Mouse (Mus musculus) ES-Bruce4 (cell line): ENCODE measurements around the gene Uba2. TPM values are rescaled to one million over a fixed set of nuclear protein-coding genes. Genes with fewer than 3 reads are reported as not detected.
"Not testable (repeated sequence)": the region's sequence is repeated elsewhere in the genome, so short reads cannot be mapped to it uniquely, and the experiment has no call there.

Experiments
- H3K27ac ChIP-seq: 2 replicates; pipeline ENCODE4 v1.5.1; 2012; ENCODE audit warnings: low read length, inconsistent platforms; ENCODE audit not compliant: insufficient read depth
- H3K27me3 ChIP-seq: 2 replicates; pipeline ENCODE4 v1.6.1; 2012; ENCODE audit warnings: mild to moderate bottlenecking, low read length, inconsistent platforms; ENCODE audit not compliant: control insufficient read depth, poor library complexity, insufficient read depth, severe bottlenecking
- H3K36me3 ChIP-seq: 2 replicates; pipeline ENCODE4 v1.6.1; 2012; ENCODE audit warnings: inconsistent platforms, mild to moderate bottlenecking, low read length, moderate library complexity; ENCODE audit not compliant: control insufficient read depth, poor library complexity, insufficient read depth, severe bottlenecking
- H3K4me1 ChIP-seq: one replicate; pipeline ENCODE4 v1.8.1; 2011; ENCODE audit warnings: low read length; ENCODE audit not compliant: control insufficient read depth, insufficient read depth
- H3K4me3 ChIP-seq: 2 replicates; pipeline ENCODE4 v1.5.1; 2011; ENCODE audit warnings: low read depth, mild to moderate bottlenecking, low read length
- H3K9ac ChIP-seq: 2 replicates; pipeline ENCODE4 v1.6.1; 2012; ENCODE audit warnings: low read depth, mild to moderate bottlenecking, inconsistent platforms; ENCODE audit not compliant: poor library complexity, severe bottlenecking
- H3K9me3 ChIP-seq: replicated peaks from 2 replicates; pipeline ENCODE4 v1.6.1; 2012; ENCODE audit warnings: mild to moderate bottlenecking, low read length, inconsistent platforms; ENCODE audit not compliant: control insufficient read depth, poor library complexity, insufficient read depth, severe bottlenecking
- CTCF ChIP-seq: IDR thresholded peaks from one replicate; pipeline ENCODE4 v1.8.1; 2011; ENCODE audit warnings: low read depth, low read length
- EP300 ChIP-seq: IDR thresholded peaks from 2 replicates; pipeline ENCODE4 v1.6.1; 2011; ENCODE audit warnings: low read depth, low read length; ENCODE audit not compliant: insufficient read depth
- POLR2A ChIP-seq: IDR thresholded peaks from one replicate; pipeline ENCODE4 v1.8.1; 2011; ENCODE audit warnings: low read length; ENCODE audit not compliant: insufficient read depth
- polyA plus RNA-seq: library from polyadenylated mRNA; stranded (reverse); fragments of >200 nt; gene quantifications from 2 replicates; pipeline ENCODE4 v1.2.4, GENCODE M21; 2011; ENCODE audit warnings: low read depth; ENCODE audit not compliant: missing spikeins, insufficient read depth, insufficient read length

Gene Uba2
- polyA plus RNA-seq, 1 experiment, result 220 TPM

- Histone ChIP-seq H3K4me1 (no peaks in the 10 kb centered on the region), H3K9ac (peak overlapping the region; percentile 83), H3K9me3 (no peaks in the 10 kb centered on the region; the same call in 1 of the 2 replicates), H3K27ac (no peak overlapping the region), H3K4me3 (peak overlapping the region; percentile 98), H3K27me3 (no peaks in the 10 kb centered on the region), H3K36me3 (peaks cover 9% of the 10 kb centered on the region)
- no peak for TF ChIP-seq POLR2A
- no peak for TF ChIP-seq CTCF
- TF ChIP-seq EP300, result no peak
Measured at GRCm38 (mm10) chr7:34195632-34196031, 26.2 kb upstream of the Uba2 start.

DNA sequence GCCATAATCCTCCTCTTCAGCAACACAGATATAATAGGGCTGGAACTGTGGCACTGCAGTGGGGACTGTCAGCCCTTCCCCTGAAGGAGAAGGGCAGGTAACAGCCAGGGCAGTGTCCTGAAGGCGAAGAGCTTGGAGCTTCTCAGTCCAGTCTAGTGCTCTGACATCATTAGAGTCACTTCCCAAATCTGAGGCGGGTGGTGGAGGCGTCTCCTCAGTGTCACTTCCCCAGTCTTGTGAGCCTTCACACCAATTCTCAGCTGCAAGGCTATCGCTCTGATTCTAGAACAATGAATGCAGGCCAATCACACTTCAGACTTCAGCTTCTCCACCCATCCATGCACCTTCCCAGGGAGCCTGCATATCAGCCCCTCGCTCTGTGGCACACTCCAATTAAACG, 23.4 kb upstream of the Uba2 start:
- no peaks in the 10 kb centered on the region; the same call in 1 of the 2 replicates for H3K9me3 ChIP-seq
- no peaks in the 10 kb centered on the region for H3K4me1 ChIP-seq
- H3K27ac ChIP-seq, result no peak overlapping the region
- no peak overlapping the region for H3K9ac ChIP-seq
- no peak overlapping the region for H3K4me3 ChIP-seq
- H3K27me3 ChIP-seq, result no peaks in the 10 kb centered on the region
- TF ChIP-seq CTCF (no peak), EP300 (no peak), POLR2A (no peak)
- peaks cover 24% of the 10 kb centered on the region for H3K36me3 ChIP-seq

GRCm38 (mm10) chr7:34189376-34189989, 20.1 kb upstream of the Uba2 start:
- H3K27me3 ChIP-seq, result no peaks in the 10 kb centered on the region
- TF ChIP-seq CTCF (no peak), POLR2A (no peak), EP300 (no peak)
- H3K36me3 ChIP-seq, result peaks cover 45% of the 10 kb centered on the region
- no peaks in the 10 kb centered on the region for H3K4me1 ChIP-seq
- H3K27ac ChIP-seq, result no peak overlapping the region
- H3K9ac ChIP-seq, result no peak overlapping the region
- H3K9me3 ChIP-seq, result no peaks in the 10 kb centered on the region
- H3K4me3 ChIP-seq, result no peak overlapping the region

DNA sequence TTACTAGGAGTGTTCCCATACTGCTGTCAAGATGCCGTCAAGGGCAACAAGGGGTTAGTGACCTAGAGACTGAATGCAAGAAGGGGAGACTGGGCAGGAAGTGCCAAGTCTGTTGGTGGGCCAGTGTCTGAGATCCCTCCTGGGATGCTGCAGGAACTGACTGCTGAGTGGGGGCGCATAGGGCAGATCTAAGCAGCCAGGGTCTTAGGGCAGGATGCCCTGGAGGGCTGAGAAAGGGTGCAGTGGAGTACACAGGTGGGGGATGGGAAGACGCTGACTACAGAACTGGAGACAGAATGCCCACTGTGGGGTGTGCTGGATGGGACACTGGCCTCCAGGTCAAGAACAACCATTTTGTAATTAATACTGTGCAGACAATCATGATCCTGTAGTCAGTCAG, 14.4 kb upstream of the Uba2 start:
- H3K36me3 ChIP-seq, result peaks cover 30% of the 10 kb centered on the region
- peaks cover 5% of the 10 kb centered on the region for H3K4me1 ChIP-seq
- no peaks in the 10 kb centered on the region for H3K27me3 ChIP-seq
- H3K9me3 ChIP-seq, result no peaks in the 10 kb centered on the region
- H3K27ac ChIP-seq, result peak overlapping the region; percentile 84
- no peak for TF ChIP-seq POLR2A
- peak; percentile 58; the same call in 1 of the 2 replicates for TF ChIP-seq EP300
- no peak for TF ChIP-seq CTCF
- H3K4me3 ChIP-seq, result peak overlapping the region; percentile 24
- H3K9ac ChIP-seq, result peak overlapping the region; percentile 30; the same call in 1 of the 2 replicates

GRCm38 (mm10) chr7:34183356-34183755, 14.0 kb upstream of the Uba2 start:
- no peaks in the 10 kb centered on the region for H3K9me3 ChIP-seq
- H3K4me1 ChIP-seq, result peaks cover 5% of the 10 kb centered on the region
- H3K4me3 ChIP-seq, result peak overlapping the region; percentile 46
- peaks cover 26% of the 10 kb centered on the region for H3K36me3 ChIP-seq
- peak; percentile 21; the same call in 1 of the 2 replicates for TF ChIP-seq EP300
- TF ChIP-seq CTCF, result no peak
- no peak for TF ChIP-seq POLR2A
- peak overlapping the region; percentile 84 for H3K27ac ChIP-seq
- H3K27me3 ChIP-seq, result no peaks in the 10 kb centered on the region
- H3K9ac ChIP-seq, result peak overlapping the region; percentile 30

- H3K27me3 ChIP-seq, H3K27ac ChIP-seq, H3K4me3 ChIP-seq, H3K9ac ChIP-seq, H3K4me1 ChIP-seq, H3K36me3 ChIP-seq: not testable (repeated sequence)
- peaks cover 10% of the 10 kb centered on the region for H3K9me3 ChIP-seq
Measured at GRCm38 (mm10) chr7:34176241-34176640, 6.8 kb upstream of the Uba2 start.
